Mouse (Mus musculus): ENCODE data around the gene Gfpt2. TPM values are rescaled to one million over a fixed set of nuclear protein-coding genes. Genes with fewer than 3 reads are reported as not detected.

The Gfpt2 gene
- polyA plus RNA-seq, 1 experiment from 2014 or later, result 7.0 TPM

DNA sequence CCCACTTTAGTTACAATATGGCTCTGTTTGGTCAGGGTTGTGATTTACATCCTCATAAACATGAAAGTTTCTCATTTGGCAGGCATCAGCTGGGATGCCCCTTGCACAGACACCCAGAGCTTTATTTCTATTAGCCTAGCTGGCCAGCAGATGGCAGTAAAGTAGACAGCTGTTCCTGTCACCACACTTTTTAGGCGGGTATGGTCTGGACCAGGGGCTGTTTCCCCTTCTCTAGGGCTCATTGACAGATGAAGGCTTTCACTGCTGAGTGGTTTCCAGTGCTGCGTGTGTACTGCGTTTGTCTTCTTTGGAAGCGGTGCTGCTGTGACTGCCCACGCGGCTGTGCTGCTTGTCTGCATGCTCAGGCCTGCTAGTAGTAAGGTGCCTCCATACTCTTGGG, 77.9 kb downstream of the Gfpt2 start:
- DNase-seq (ENCODE audit: low spot score) (peak; percentile 67), ATAC-seq (replicated peaks; ENCODE audit: low FRiP score, low TSS enrichment, low read depth) (no peak)
- WGBS, result 43% methylated on average over 6 of the region's 6 CpGs
- Histone ChIP-seq H3K4me3 (ENCODE audit: low read depth, low read length) (no peak overlapping the region), H3K9ac (ENCODE audit: low read length) (no peak overlapping the region), H3K27me3 (replicated peaks; ENCODE audit: control insufficient read depth, insufficient read depth, low read length) (no peaks in the 10 kb centered on the region), H3K4me2 (ENCODE audit: low read length) (no peak overlapping the region), H3K27ac (ENCODE audit: low read depth) (no peak overlapping the region), H3K4me1 (replicated peaks; ENCODE audit: control insufficient read depth, insufficient read depth, low read length) (0 out of 2 replicates have a peak, but pooled peaks cover 3% of the 10 kb centered on the region), H3K36me3 (ENCODE audit: control insufficient read depth, insufficient read depth, low read length) (peaks cover 67% of the 10 kb centered on the region), H3K9me3 (ENCODE audit: control insufficient read depth, low read length) (no peaks in the 10 kb centered on the region)

DNA sequence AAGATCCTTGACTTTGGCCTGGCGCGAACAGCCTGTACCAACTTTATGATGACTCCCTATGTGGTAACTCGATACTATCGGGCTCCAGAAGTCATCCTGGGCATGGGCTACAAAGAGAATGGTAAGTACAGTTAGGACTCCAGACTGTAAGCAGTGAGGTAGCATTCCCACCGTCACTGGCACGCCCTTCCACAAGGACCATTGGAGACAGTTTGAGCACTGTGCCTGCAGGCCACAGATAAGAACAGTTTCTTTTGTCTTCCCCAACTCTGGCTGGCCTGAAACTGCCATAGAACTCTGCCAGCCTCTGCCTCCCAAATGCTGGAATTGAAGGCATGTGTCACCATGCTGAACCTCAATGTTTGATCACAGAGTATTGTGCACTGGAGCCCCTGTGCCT, 78.8 kb downstream of the Gfpt2 start:
- Histone ChIP-seq H3K9me3 (ENCODE audit: control insufficient read depth, low read length) (no peaks in the 10 kb centered on the region), H3K9ac (ENCODE audit: low read length) (no peak overlapping the region), H3K4me3 (ENCODE audit: low read depth, low read length) (no peak overlapping the region), H3K4me1 (replicated peaks; ENCODE audit: control insufficient read depth, insufficient read depth, low read length) (0 out of 2 replicates have a peak, but pooled peaks cover 3% of the 10 kb centered on the region), H3K27ac (ENCODE audit: low read depth) (no peak overlapping the region), H3K27me3 (replicated peaks; ENCODE audit: control insufficient read depth, insufficient read depth, low read length) (no peaks in the 10 kb centered on the region), H3K36me3 (ENCODE audit: control insufficient read depth, insufficient read depth, low read length) (peaks cover 58% of the 10 kb centered on the region), H3K4me2 (ENCODE audit: low read length) (no peak overlapping the region)
- WGBS, result 91% methylated on average over 6 of the region's 6 CpGs
- ATAC-seq (replicated peaks; ENCODE audit: low FRiP score, low TSS enrichment, low read depth) (no peak), DNase-seq (ENCODE audit: low spot score) (no peak)

DNA sequence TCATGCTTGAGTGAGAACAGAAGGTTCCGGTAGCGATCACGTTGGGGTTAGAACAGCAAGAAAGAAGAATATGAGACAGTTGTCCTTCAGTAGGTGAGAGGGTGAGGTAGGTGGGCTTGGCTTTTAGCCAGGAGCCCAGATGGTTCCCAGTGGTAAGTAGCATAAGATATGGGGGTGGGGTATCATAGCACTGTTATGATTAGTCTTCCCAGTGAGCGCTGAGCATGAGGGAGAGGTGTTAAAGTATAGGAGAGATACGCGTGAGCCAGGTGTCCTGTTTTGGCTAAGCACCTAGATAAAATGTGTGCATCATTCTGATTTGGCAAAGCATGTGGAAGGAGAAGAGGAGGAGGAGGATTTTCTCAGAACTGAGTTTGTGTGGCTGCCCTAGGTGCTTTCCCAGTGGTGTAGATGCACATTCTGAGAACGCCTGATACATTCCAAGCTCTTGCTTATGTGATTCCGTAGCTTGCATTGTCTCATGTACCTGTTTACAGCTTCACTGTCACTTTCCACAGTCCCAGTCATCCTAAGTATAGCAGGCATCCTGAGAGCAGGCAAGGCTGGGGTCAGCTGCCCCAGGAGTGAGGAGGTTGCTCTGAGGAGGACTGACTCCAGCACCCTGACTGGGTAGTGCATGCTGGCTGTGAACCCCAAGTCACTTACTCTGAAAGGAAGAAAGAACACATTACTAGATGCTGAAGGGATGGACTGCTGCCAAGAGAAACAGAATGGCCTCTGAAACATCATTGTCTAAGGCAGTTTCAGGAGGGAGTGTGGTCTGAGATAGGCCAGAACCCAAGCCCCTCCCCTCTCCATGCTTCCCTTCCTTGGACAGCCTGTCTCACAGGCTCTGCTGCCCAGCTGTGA, 83.2 kb downstream of the Gfpt2 start:
- Histone ChIP-seq H3K4me1 (replicated peaks; ENCODE audit: control insufficient read depth, insufficient read depth, low read length) (0 out of 2 replicates have a peak, but pooled peaks cover 7% of the 10 kb centered on the region), H3K9me3 (ENCODE audit: control insufficient read depth, low read length) (no peaks in the 10 kb centered on the region), H3K36me3 (ENCODE audit: control insufficient read depth, insufficient read depth, low read length) (peaks cover 49% of the 10 kb centered on the region), H3K9ac (ENCODE audit: low read length) (no peak overlapping the region), H3K4me2 (ENCODE audit: low read length) (no peak overlapping the region), H3K27ac (ENCODE audit: low read depth) (no peak overlapping the region), H3K4me3 (ENCODE audit: low read depth, low read length) (no peak overlapping the region), H3K27me3 (replicated peaks; ENCODE audit: control insufficient read depth, insufficient read depth, low read length) (no peaks in the 10 kb centered on the region)
- DNase-seq (ENCODE audit: low spot score), result no peak
- WGBS, result 78% methylated on average over 8 of the region's 8 CpGs
- ATAC-seq (replicated peaks; ENCODE audit: low FRiP score, low TSS enrichment, low read depth), result 0 out of 2 replicates have a peak, but pooled peaks have one; percentile 47

DNA sequence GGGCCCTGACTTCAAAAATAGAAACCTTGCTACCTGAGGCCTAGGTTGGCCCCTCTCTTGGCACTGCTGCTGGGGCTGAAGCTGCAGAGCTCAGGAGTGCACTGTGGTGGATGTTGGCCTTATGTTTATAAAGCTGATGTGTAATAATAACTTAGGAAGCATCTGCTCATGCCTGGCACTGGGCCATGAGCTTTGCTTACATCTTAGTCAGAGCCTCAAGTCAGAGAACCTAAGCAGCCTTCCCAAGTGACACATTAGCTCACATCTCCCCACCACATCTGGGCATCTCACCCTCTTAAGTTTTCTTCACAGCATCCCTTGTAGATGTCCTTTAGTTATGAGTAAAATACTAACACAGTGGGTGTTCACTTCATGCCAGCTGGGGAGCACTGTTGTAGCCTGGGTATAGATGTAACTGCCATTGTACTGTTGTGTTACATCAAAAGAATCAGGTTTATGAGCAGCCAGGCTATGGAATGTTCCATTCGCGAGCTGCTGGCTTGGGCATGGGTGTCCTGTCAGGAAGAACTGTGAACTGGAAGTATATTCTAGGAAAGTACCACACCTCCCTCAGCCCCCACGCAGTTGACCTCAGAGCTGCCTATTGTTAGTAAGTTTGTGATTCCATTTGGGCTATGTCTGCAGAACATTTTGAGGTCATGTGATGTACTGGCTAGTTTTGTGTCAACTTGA, 86.1 kb downstream of the Gfpt2 start:
- no peak for DNase-seq (ENCODE audit: low spot score)
- no peak for ATAC-seq (replicated peaks; ENCODE audit: low FRiP score, low TSS enrichment, low read depth)
- WGBS, result 83% methylated on average over 3 of the region's 3 CpGs

DNA sequence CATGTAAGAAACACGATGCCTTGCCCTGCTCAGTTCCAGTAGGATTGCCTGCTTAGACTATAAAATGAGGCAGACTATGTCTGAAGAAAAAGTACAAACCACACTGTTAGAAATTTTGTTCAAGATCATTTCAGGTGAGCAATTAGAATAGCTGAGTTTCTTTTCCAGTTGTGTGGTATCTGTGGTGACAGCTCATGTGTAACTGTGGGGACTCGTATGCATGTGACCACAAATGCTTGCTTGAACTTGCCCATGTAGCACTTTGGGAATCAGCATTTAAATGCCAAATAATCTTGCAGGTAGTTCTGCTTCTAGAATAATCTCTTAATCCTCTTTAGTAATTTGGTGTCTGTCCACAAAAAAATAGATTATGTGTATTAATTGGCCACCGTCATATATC, 89.4 kb downstream of the Gfpt2 start:
- 90% methylated on average over 3 of the region's 3 CpGs for WGBS
- H3K4me2 ChIP-seq (ENCODE audit: low read length), result no peak overlapping the region
- 0 out of 2 replicates have a peak, but pooled peaks cover 4% of the 10 kb centered on the region for H3K4me1 ChIP-seq (replicated peaks; ENCODE audit: control insufficient read depth, insufficient read depth, low read length)
- H3K36me3 ChIP-seq (ENCODE audit: control insufficient read depth, insufficient read depth, low read length), result peaks cover 38% of the 10 kb centered on the region
- no peak overlapping the region for H3K9ac ChIP-seq (ENCODE audit: low read length)
- ATAC-seq (replicated peaks; ENCODE audit: low FRiP score, low TSS enrichment, low read depth) (no peak), DNase-seq (ENCODE audit: low spot score) (no peak)
- no peak overlapping the region for H3K4me3 ChIP-seq (ENCODE audit: low read depth, low read length)
- no peaks in the 10 kb centered on the region for H3K9me3 ChIP-seq (ENCODE audit: control insufficient read depth, low read length)
- H3K27me3 ChIP-seq (replicated peaks; ENCODE audit: control insufficient read depth, insufficient read depth, low read length), result no peaks in the 10 kb centered on the region
- no peak overlapping the region for H3K27ac ChIP-seq (ENCODE audit: low read depth)

More for the DNA sequence above, 86.1 kb downstream of the Gfpt2 start:
- H3K9me3 ChIP-seq (ENCODE audit: control insufficient read depth, low read length), result no peaks in the 10 kb centered on the region
- H3K4me3 ChIP-seq (ENCODE audit: low read depth, low read length), result no peak overlapping the region
- no peaks in the 10 kb centered on the region for H3K27me3 ChIP-seq (replicated peaks; ENCODE audit: control insufficient read depth, insufficient read depth, low read length)
- H3K4me2 ChIP-seq (ENCODE audit: low read length), result no peak overlapping the region
- 0 out of 2 replicates have a peak, but pooled peaks cover 7% of the 10 kb centered on the region for H3K4me1 ChIP-seq (replicated peaks; ENCODE audit: control insufficient read depth, insufficient read depth, low read length)
- H3K27ac ChIP-seq (ENCODE audit: low read depth), result peak overlapping the region; percentile 16; the same call in 1 of the 2 replicates
- H3K9ac ChIP-seq (ENCODE audit: low read length), result no peak overlapping the region
- H3K36me3 ChIP-seq (ENCODE audit: control insufficient read depth, insufficient read depth, low read length), result peaks cover 35% of the 10 kb centered on the region

Small RNAs within 50 kb of the gene (microRNA-seq; reads per million reads assigned to microRNA genes)
- not detected for gene Gm23813

Other genes with a start within 250 kb of the Gfpt2 start
- not detected in 2 replicates for gene Olfr1380, start 237.3 kb upstream of the Gfpt2 start, polyA plus RNA-seq (2014; fragmentation: Nextera tagmentation; extraction: Ambion mirVana)
- 6.0 and 6.1 TPM in 2 replicates for gene Flt4, start 184.9 kb upstream of the Gfpt2 start, polyA plus RNA-seq (2014; fragmentation: Nextera tagmentation; extraction: Ambion mirVana)
- gene Scgb3a1, start 130.6 kb upstream of the Gfpt2 start, polyA plus RNA-seq (2014; fragmentation: Nextera tagmentation; extraction: Ambion mirVana), result not detected in 2 replicates
- gene Cnot6, start 81.5 kb upstream of the Gfpt2 start, polyA plus RNA-seq (2014; fragmentation: Nextera tagmentation; extraction: Ambion mirVana), result 48.5 and 53.3 TPM in 2 replicates
- gene Mapk9, start 52.6 kb downstream of the Gfpt2 start, polyA plus RNA-seq (2014; fragmentation: Nextera tagmentation; extraction: Ambion mirVana), result 32.2 and 33.4 TPM in 2 replicates
- 0.28 and 0.46 TPM in 2 replicates for gene Rasgef1c, start 107.7 kb downstream of the Gfpt2 start, polyA plus RNA-seq (2014; fragmentation: Nextera tagmentation; extraction: Ambion mirVana)
- gene Rnf130, start 231.2 kb downstream of the Gfpt2 start, polyA plus RNA-seq (2014; fragmentation: Nextera tagmentation; extraction: Ambion mirVana), result 44.5 and 50.0 TPM in 2 replicates